Mouse (Mus musculus): Measurements from ENCODE around the gene Caly. TPM values are rescaled to one million over a fixed set of nuclear protein-coding genes. Genes with fewer than 3 reads are reported as not detected.

Caly gene
- 701 and 786 TPM in 2 replicates for polyA plus RNA-seq (2021; fragmentation: Nextera tagmentation)
- long read RNA-seq, experiment 1, transcript Caly-201 (5 exons, 1,220 nt) = minor isoform, 26 of 782 reads
- long read RNA-seq, experiment 1, transcript Caly-202 (7 exons, 1,220 nt) = minor isoform, 29 of 782 reads
- long read RNA-seq, experiment 1, transcript Caly-203 (6 exons, 1,029 nt) = major isoform, 275 of 782 reads
- long read RNA-seq, experiment 1, transcript Caly-204 (6 exons, 975 nt) = minor isoform, 267 of 782 reads
- long read RNA-seq, experiment 1, partial matches to known transcripts = 105 of 782 reads
- long read RNA-seq, experiment 1, other reads (novel, unspliced or antisense) = 80 of 782 reads
- long read RNA-seq, experiment 2, transcript Caly-204 (6 exons, 975 nt) = minor isoform, 85 of 504 reads
- long read RNA-seq, experiment 2, transcript Caly-203 (6 exons, 1,029 nt) = major isoform, 186 of 504 reads
- long read RNA-seq, experiment 2, transcript Caly-201 (5 exons, 1,220 nt) = minor isoform, 23 of 504 reads
- long read RNA-seq, experiment 2, transcript Caly-202 (7 exons, 1,220 nt) = minor isoform, 30 of 504 reads
- long read RNA-seq, experiment 2, partial matches to known transcripts = 98 of 504 reads
- long read RNA-seq, experiment 2, other reads (novel, unspliced or antisense) = 75 of 504 reads

DNA sequence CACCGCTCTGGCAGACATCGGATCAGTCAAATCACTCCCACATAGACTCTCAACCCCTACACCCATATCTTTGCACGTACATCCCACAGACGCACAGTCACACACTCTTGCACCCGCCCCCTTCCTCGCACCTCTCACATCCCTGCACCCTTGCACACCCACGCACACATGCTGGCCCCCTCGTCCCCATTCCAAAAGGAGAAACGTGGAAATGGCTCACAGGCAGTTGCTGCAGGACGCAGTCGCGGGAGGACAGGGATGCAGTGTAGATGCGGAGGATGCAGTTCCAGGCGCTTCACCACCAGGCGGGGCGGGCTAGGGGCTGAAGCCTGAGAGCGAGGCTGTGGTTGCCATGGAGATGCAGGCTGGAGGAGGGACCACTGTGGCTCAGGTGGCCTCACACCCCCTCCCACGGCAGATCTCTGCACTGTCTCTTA lies at the start of gene Caly:
Gene Caly (minus strand): TSS at position 307 of the 437 bp plus-strand sequence.

DNA sequence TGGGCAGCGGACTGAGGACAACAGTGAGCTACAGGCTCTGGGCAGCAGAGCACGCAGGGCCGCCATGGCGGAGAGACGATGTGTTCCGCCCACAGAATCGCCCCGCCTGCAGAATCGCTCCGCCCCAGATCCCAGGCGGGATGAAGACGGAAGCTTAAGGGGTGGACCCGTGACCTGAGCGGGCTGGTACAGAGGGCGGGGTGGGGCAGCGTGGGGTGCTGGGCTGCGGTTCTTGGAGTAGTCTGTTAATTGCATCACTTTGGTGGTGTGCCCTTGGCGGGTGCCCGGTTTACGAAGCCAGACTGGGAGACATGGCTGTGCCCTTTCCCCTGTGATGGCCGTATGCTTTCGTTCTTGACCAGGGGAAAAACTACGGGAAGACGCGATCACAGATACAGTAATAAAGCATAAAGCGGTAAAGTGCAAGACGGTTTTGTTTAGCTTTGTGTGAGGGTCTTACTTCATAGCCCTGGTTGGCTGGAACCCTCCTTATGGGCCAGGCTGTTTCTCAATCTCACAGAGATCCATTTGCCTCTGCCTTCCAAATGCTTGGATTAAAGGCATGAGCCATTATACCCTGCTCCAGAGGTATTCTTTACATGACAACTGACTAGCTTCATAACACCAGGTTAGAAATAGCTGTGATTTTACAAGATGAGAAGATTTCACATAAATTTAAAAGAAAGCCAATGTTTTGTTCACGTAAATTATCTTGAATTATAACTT lies 34.1 kb upstream of the Caly start, which contains the start of gene Echs1:
Gene Echs1 (minus strand): TSS at position 148 of the 726 bp plus-strand sequence.

DNA sequence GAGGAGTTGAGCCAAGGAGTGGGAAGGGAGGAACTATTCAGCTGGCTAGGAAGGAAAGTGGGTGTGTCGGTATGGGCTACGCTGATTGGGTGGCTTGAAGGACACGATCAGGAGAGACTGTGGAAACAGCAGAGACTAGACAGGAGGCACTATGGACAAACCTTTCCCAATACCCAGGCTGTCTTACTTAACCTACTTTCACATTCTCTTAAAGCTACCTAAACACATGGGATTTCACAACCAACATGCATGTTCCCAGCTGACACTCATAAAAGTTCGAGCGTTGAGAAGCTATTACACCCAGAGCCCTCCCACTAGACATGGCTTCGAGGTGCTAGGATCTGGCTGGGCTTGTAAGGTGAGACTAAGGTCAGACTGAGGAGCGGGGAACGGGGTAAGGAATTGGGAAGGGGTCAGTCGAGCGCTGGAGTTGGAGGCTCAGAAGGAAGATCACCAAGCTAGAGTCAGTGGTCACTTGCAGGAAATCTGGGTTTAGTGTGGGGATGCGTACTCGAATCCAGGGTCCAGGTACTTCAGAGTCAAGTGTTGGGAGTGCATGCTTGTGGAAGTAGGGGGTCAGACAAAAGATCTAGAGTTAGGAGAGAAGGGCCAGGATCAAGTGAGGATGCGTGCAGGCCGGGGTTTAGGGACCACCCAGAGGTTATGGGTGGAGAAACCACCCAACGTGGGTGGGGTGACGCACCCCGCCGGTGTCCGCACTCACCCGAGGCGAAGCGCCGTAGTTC lies 33.4 kb upstream of the Caly start, which contains the start of gene Paox:
Gene Paox (plus strand): TSS at position 217 of the 746 bp plus-strand sequence.

DNA sequence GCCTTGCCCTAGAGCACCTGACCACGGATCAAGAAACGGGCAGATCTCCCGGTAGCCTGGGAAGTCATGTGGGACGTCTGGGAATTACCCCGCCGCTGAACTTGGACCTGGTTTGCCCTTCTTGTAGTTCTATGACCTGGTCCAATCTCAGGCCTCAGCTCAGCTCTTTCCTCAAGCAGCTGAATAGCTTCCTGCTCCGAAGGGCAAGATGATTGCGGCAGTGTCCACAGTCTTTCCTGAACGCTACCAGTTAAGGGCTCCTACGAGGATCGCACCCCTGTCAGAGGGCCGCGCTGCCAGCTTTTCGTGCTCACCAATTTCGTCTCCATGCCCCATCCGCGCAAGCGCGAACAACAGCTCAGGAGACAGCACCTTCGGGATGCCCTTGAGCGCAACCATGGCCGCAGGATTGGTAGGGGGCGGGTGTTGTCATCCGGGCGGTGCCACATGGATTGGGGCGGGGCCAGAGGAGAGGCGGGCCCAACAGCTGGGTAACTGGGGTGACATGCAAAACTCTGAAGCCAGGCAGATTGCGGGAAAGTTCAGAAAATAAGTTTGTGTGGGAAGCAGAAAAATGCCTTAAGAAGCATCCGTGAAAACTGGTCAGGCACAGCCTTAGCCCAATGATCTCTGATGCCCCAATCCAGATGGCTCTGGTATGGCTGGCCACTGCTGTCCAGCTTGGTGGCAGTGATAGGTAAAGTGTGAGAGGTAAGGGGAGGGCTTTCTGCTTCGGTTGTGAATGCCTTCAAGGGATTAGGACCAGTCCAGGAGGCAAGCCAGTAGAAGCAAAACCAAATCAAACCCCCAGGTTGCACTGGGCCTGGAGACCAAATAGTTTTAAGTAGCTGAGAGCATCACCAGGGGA lies 19.9 kb upstream of the Caly start, which contains the start of gene Fuom:
Gene Fuom (minus strand): TSS at position 449 of the 868 bp plus-strand sequence.

DNA sequence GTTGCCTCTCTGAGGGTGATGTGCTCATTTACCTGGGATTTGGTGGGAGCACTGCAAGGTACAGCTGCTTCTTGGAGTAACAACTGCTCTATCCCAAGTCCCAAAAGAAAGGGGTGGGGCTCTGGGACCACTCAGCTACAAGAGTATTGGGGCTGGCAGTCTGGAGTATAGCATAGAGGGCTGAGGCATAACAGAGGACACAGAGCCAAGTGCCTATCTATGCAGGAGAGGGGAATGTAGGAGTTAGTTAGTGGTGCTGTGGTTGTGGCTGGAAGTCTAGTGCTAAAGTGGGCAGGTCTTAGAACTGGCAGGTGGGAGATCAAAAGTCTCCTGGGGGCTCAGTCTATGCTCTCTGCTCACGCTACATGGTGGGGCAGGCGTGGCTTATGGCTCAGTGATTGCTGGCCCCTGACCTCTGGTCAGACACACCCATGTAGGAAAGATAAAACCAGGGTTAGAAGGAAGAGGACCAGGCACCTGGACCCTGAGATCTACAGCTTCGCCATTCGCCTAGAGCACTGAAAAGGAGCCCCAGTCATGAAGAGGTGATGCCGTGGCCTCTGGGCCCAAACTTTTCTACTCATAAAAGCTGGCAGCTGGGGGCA lies 10.7 kb upstream of the Caly start, which contains the start of gene Prap1:
Gene Prap1 (plus strand): TSS at position 472 of the 605 bp plus-strand sequence.

DNA sequence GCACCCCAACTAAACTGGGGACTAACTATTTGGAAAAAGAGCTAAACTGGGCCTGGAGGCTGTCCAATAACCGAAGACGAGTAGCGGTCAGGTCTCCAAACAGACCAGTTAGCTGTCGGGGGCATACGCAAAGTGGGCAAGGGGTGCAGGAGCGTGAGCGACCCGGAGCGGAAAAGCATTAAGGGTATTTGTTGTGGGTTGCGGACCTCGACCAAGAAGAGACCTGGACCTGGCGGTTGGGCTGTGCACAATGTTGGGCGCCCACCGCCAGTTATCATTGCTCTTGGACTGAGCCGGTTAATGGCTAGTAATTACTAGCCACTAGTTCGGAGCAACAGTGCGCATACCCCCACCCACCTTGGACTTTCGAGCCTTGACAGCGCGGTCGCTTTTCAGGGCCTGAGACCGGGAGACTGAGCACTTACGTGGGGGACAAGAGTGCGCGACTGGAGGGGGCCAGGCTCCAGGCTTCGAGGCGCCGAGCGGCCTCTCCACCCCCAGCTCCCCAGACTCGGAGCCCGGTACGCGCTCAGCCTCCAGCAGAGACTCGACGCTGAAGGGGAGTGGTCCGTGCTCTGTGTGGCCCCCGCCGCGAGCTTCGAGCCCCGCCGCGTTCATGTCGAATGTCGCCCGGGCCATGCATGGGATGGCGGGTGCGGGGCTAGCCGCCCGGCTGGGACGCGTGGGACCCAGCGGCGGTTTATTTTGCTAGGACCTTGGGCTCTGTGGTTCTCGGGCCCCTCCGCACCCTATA lies 33.8 kb downstream of the Caly start, which contains the start of gene Msx3:
Gene Msx3 (minus strand): TSS at position 729 of the 754 bp plus-strand sequence.

DNA sequence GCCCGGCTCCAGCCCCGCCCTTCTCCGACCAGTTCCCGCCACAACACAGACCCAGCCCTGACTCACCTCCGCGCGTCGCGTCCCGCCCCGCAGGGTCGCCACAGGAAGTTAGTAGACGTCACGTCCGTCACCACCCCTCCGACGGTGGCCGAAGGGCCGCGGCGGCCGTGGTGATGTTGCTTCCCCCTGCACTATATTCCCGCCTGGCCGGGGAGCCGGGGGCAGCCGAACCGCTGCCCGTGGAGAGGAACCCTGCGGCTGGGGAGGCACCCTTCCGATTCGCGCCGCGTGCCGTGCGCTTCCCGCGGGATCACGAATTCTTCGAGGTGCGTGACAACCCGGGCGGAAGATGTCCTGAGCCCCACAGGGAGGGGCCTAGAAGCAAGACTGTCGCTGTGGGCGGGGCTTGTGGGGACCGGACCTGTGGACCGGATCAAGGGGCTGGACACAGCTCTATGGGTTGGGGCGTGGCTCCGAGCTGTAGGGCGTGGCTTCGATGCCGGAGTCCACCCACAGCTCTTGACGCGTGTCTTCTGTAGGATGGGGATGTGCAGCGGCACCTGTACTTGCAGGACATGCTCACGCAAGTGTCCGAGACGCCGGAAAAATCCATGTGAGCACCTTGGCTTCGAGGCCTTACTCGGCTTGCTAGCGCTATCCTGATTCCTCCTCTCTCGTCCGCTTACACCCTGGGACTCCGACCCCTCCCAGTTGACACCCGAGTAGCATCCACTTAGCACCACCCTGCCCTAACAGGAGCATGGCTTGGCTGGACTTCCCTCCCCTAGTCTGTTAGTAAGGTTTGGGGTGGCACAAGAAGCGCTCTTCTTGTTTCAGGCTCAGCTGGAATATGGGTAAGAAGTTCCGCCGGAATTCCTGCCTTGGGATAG lies 45.8 kb downstream of the Caly start, which contains the start of the genes Zfp511 and Tubgcp2:
Gene Zfp511 (plus strand): TSS at position 111 of the 890 bp plus-strand sequence.
Gene Tubgcp2 (minus strand): TSS at position 389 of the 890 bp plus-strand sequence.

Other genes starting within 250 kb of the Caly start
- 42.6 and 54.1 TPM in 2 replicates for gene Adgra1, start 248.4 kb downstream of the Caly start, polyA plus RNA-seq (2021; fragmentation: Nextera tagmentation)
- 22.3 and 30.2 TPM in 2 replicates for gene Kndc1, start 187.9 kb downstream of the Caly start, polyA plus RNA-seq (2021; fragmentation: Nextera tagmentation)
- gene Utf1, start 138.8 kb downstream of the Caly start, polyA plus RNA-seq (2021; fragmentation: Nextera tagmentation) = not detected in 2 replicates
- gene 6430531B16Rik, start 103.8 kb downstream of the Caly start, polyA plus RNA-seq (2021; fragmentation: Nextera tagmentation) = 1.6 TPM in 2 replicates
- gene Adam8, start 90.0 kb downstream of the Caly start, polyA plus RNA-seq (2021; fragmentation: Nextera tagmentation) = 0.29 and 0.54 TPM in 2 replicates
- gene Zfp511, start 46.2 kb downstream of the Caly start, polyA plus RNA-seq (2021; fragmentation: Nextera tagmentation) = 40.0 and 45.8 TPM in 2 replicates
- gene Tubgcp2, start 45.9 kb downstream of the Caly start, polyA plus RNA-seq (2021; fragmentation: Nextera tagmentation) = 31.6 and 34.4 TPM in 2 replicates
- not detected in 2 replicates for gene Msx3, start 33.5 kb downstream of the Caly start, polyA plus RNA-seq (2021; fragmentation: Nextera tagmentation)
- not detected in 2 replicates for gene Prap1, start 10.8 kb upstream of the Caly start, polyA plus RNA-seq (2021; fragmentation: Nextera tagmentation)
- 107 and 108 TPM in 2 replicates for gene Fuom, start 19.9 kb upstream of the Caly start, polyA plus RNA-seq (2021; fragmentation: Nextera tagmentation)
- gene Paox, start 33.3 kb upstream of the Caly start, polyA plus RNA-seq (2021; fragmentation: Nextera tagmentation) = 3.4 and 4.2 TPM in 2 replicates
- gene Echs1, start 33.9 kb upstream of the Caly start, polyA plus RNA-seq (2021; fragmentation: Nextera tagmentation) = 139 and 145 TPM in 2 replicates
- 46.4 and 48.4 TPM in 2 replicates for gene Mtg1, start 55.0 kb upstream of the Caly start, polyA plus RNA-seq (2021; fragmentation: Nextera tagmentation)
- gene Sprn, start 72.3 kb upstream of the Caly start, polyA plus RNA-seq (2021; fragmentation: Nextera tagmentation) = 66.3 and 73.0 TPM in 2 replicates
- not detected in 2 replicates for gene Olfr522, start 82.2 kb upstream of the Caly start, polyA plus RNA-seq (2021; fragmentation: Nextera tagmentation)
- not detected in 2 replicates for gene Olfr523, start 90.7 kb upstream of the Caly start, polyA plus RNA-seq (2021; fragmentation: Nextera tagmentation)
- not detected in 2 replicates for gene Olfr524, start 123.4 kb upstream of the Caly start, polyA plus RNA-seq (2021; fragmentation: Nextera tagmentation)
- gene Cd163l1, start 135.7 kb upstream of the Caly start, polyA plus RNA-seq (2021; fragmentation: Nextera tagmentation) = 0.06 and 0.10 TPM in 2 replicates
- gene 5830411N06Rik, start 164.7 kb upstream of the Caly start, polyA plus RNA-seq (2021; fragmentation: Nextera tagmentation) = 0.09 TPM in 1 of 2 replicates, not detected in the other
- gene Olfr525, start 238.3 kb upstream of the Caly start, polyA plus RNA-seq (2021; fragmentation: Nextera tagmentation) = not detected in 2 replicates